Mouse (Mus musculus) lung, adult 2 months (tissue): ENCODE measurements around the gene Gm906. TPM values are rescaled to one million over a fixed set of nuclear protein-coding genes. Genes with fewer than 3 reads are reported as not detected.
"Not testable (repeated sequence)": the region's sequence is repeated elsewhere in the genome, so short reads cannot be mapped to it uniquely, and the experiment has no call there.

ENCODE experiments used
- DNase-seq: peaks from one replicate; pipeline ENCODE4 v3.0.0; 2022
- H3K4me1 ChIP-seq: fragments of 200-500 bp; 2 replicates; pipeline ENCODE4 v1.6.1; 2011; ENCODE audit warnings: low read length; ENCODE audit not compliant: control insufficient read depth, insufficient read depth
- H3K4me3 ChIP-seq: fragments of 200-500 bp; replicated peaks from 2 replicates; pipeline ENCODE3; 2011; ENCODE audit warnings: low read depth, mild to moderate bottlenecking, control low read depth, low read length; ENCODE audit errors: extremely low read depth
- CTCF ChIP-seq: fragments of 200-500 bp; IDR thresholded peaks from 2 replicates; pipeline ENCODE4 v1.5.1; 2011; ENCODE audit warnings: mild to moderate bottlenecking, low read length, control low read depth; ENCODE audit not compliant: insufficient read depth
- POLR2A ChIP-seq: fragments of 200-500 bp; IDR thresholded peaks from 2 replicates; pipeline ENCODE4 v1.6.1; 2011; ENCODE audit warnings: low read depth, mild to moderate bottlenecking, control low read depth, low read length, borderline replicate concordance; ENCODE audit errors: extremely low read depth
- WGBS: fragments of 180-500 bp; shearing (Covaris S2); methylation state at CpG from one replicate; pipeline ENCODE4 v1.1.7; 2018; 5-methylcytosine and 5-hydroxymethylcytosine counted together
- polyA plus RNA-seq: library from polyadenylated mRNA; depleted of rRNA; stranded (reverse); fragments of >200 nt; gene quantifications from 2 replicates; pipeline ENCODE4 v1.2.3, GENCODE M21; 2012; rRNA removed

Gm906 gene
- not detected in 2 replicates for polyA plus RNA-seq

GRCm38 (mm10) chr13:50250208-50250607 lies at the start of gene Gm906:
Gm906 (minus strand) TSS chr13:50250308.
- not testable (repeated sequence) for H3K4me1 ChIP-seq, H3K4me3 ChIP-seq, DNase-seq
- 56% methylated on average over 3 of the region's 3 CpGs for whole genome bisulfite sequencing

GRCm38 (mm10) chr13:50283308-50283707 lies 33.2 kb upstream of the Gm906 start:
- not testable (repeated sequence) for DNase-seq, H3K4me1 ChIP-seq, H3K4me3 ChIP-seq
- 77% methylated on average over 2 of the region's 4 CpGs for WGBS

- no peaks in the 10 kb centered on the region for H3K4me1 ChIP-seq
- no peak for DNase-seq
- WGBS: 84% methylated on average over 3 of the region's 3 CpGs
- no peak overlapping the region for H3K4me3 ChIP-seq
- TF ChIP-seq CTCF: no peak
- no peak for TF ChIP-seq POLR2A
Measured at GRCm38 (mm10) chr13:50236487-50236886, 13.6 kb downstream of the Gm906 start.

GRCm38 (mm10) chr13:50211842-50212241 lies 38.3 kb downstream of the Gm906 start:
- not testable (repeated sequence) for H3K4me3 ChIP-seq, DNase-seq, H3K4me1 ChIP-seq
- WGBS: 2% methylated on average over 1 of the region's 1 CpGs

GRCm38 (mm10) chr13:50210191-50210590 lies 39.9 kb downstream of the Gm906 start:
- DNase-seq, H3K4me1 ChIP-seq, H3K4me3 ChIP-seq: not testable (repeated sequence)

GRCm38 (mm10) chr13:50209651-50210050 lies 40.5 kb downstream of the Gm906 start:
- H3K4me3 ChIP-seq, H3K4me1 ChIP-seq, DNase-seq: not testable (repeated sequence)
- 78% methylated on average over 2 of the region's 2 CpGs for WGBS

- no peak overlapping the region for H3K4me3 ChIP-seq
- no peak for DNase-seq
- no peak for TF ChIP-seq CTCF
- no peak for TF ChIP-seq POLR2A
- no peaks in the 10 kb centered on the region for H3K4me1 ChIP-seq
- WGBS: 82% methylated on average over 12 of the region's 12 CpGs
Measured at GRCm38 (mm10) chr13:50207966-50208365, 42.1 kb downstream of the Gm906 start.

- H3K4me3 ChIP-seq, DNase-seq, H3K4me1 ChIP-seq: not testable (repeated sequence)
Measured at GRCm38 (mm10) chr13:50196831-50197230, 53.3 kb downstream of the Gm906 start.

Other genes with a start within 250 kb of the Gm906 start
- gene Fbxw17, start 167.6 kb upstream of the Gm906 start, polyA plus RNA-seq: 18.6 and 30.9 TPM in 2 replicates
- not detected in 2 replicates for gene Gm47429, start 193.6 kb upstream of the Gm906 start, polyA plus RNA-seq
- not detected in 2 replicates for gene Nutm2, start 217.0 kb upstream of the Gm906 start, polyA plus RNA-seq